Mouse (Mus musculus): Measurements from ENCODE around the gene 1700028J19Rik. TPM values are rescaled to one million over a fixed set of nuclear protein-coding genes. Genes with fewer than 3 reads are reported as not detected.
"Not testable (repeated sequence)": the region's sequence is repeated elsewhere in the genome, so short reads cannot be mapped to it uniquely, and the experiment has no call there.

The 1700028J19Rik gene
- total RNA-seq, 2 experiments from 2014 or later, result 0.26 to 0.32 TPM

- no peak for DNase-seq (ENCODE audit: low spot score in 2 of 2)
These were observed 6.6 kb upstream of the 1700028J19Rik start for GRCm38 (mm10) chr7:44253023-44253616.

- DNase-seq (ENCODE audit: low spot score in 2 of 2), result not testable (repeated sequence)
These were observed 4.3 kb upstream of the 1700028J19Rik start for GRCm38 (mm10) chr7:44250732-44251275.

- DNase-seq (ENCODE audit: low spot score in 2 of 2), result no peak
These were observed 2.8 kb upstream of the 1700028J19Rik start for GRCm38 (mm10) chr7:44249248-44249647.

- DNase-seq (ENCODE audit: low spot score in 2 of 2), result no peak
These were observed 1.5 kb upstream of the 1700028J19Rik start for GRCm38 (mm10) chr7:44247971-44248370.

GRCm38 (mm10) chr7:44246984-44247470, 532 bp upstream of the 1700028J19Rik start:
- DNase-seq (ENCODE audit: low spot score in 2 of 2), result no peak

GRCm38 (mm10) chr7:44244080-44244479, 2.4 kb downstream of the 1700028J19Rik start:
- no peak for DNase-seq (ENCODE audit: low spot score in 2 of 2)

GRCm38 (mm10) chr7:44241163-44241562, 5.3 kb downstream of the 1700028J19Rik start:
- DNase-seq (ENCODE audit: low spot score in 2 of 2), result no peak

GRCm38 (mm10) chr7:44240712-44241111, 5.8 kb downstream of the 1700028J19Rik start:
- DNase-seq (ENCODE audit: low spot score in 2 of 2), result no peak

GRCm38 (mm10) chr7:44239913-44240312, 6.6 kb downstream of the 1700028J19Rik start:
- no peak for DNase-seq (ENCODE audit: low spot score in 2 of 2)

GRCm38 (mm10) chr7:44235909-44236308, 10.6 kb downstream of the 1700028J19Rik start, which contains the start of gene Gm36864:
Gm36864 (plus strand) TSS chr7:44236177.
- no peak for DNase-seq (ENCODE audit: low spot score in 2 of 2)

- no peak for DNase-seq (ENCODE audit: low spot score in 2 of 2)
These were observed 21.4 kb downstream of the 1700028J19Rik start, which contains the start of gene Klk1 for GRCm38 (mm10) chr7:44225076-44225475. Klk1 (plus strand) TSS chr7:44225360.

GRCm38 (mm10) chr7:44222335-44222734, 24.2 kb downstream of the 1700028J19Rik start:
- DNase-seq (ENCODE audit: low spot score in 2 of 2), result not testable (repeated sequence)

- DNase-seq (ENCODE audit: low spot score in 2 of 2), result not testable (repeated sequence)
These were observed 24.9 kb downstream of the 1700028J19Rik start for GRCm38 (mm10) chr7:44221601-44222000.

- no peak for DNase-seq (ENCODE audit: low spot score in 2 of 2)
These were observed 30.9 kb downstream of the 1700028J19Rik start, which contains the start of gene Klk1b5 for GRCm38 (mm10) chr7:44215645-44216044. Klk1b5 (plus strand) TSS chr7:44215945.

- no peak for DNase-seq (ENCODE audit: low spot score in 2 of 2)
These were observed 38.2 kb downstream of the 1700028J19Rik start for GRCm38 (mm10) chr7:44208307-44208706.

GRCm38 (mm10) chr7:44207135-44207534, 39.4 kb downstream of the 1700028J19Rik start, which contains the start of gene Klk1b4:
Klk1b4 (plus strand) TSS chr7:44207435.
- DNase-seq (ENCODE audit: low spot score in 2 of 2), result not testable (repeated sequence)

- no peak for DNase-seq (ENCODE audit: low spot score in 2 of 2)
These were observed 48.6 kb downstream of the 1700028J19Rik start, which contains the start of gene Klk1b3 for GRCm38 (mm10) chr7:44197891-44198290. Klk1b3 (plus strand) TSS chr7:44198191.

- not testable (repeated sequence) for DNase-seq (ENCODE audit: low spot score in 2 of 2)
These were observed 53.0 kb downstream of the 1700028J19Rik start for GRCm38 (mm10) chr7:44193466-44193865.

- DNase-seq (ENCODE audit: low spot score in 2 of 2), result not testable (repeated sequence)
These were observed 58.6 kb downstream of the 1700028J19Rik start, which contains the start of gene Klk1b24 for GRCm38 (mm10) chr7:44187936-44188335. Klk1b24 (plus strand) TSS chr7:44188236.

- DNase-seq (ENCODE audit: low spot score in 2 of 2), result not testable (repeated sequence)
These were observed 60.0 kb downstream of the 1700028J19Rik start for GRCm38 (mm10) chr7:44186516-44186915.
